Mouse (Mus musculus) embryonic facial prominence, embryonic 10.5 days (tissue): ENCODE results near the gene Arl5c. TPM values are rescaled to one million over a fixed set of nuclear protein-coding genes. Genes with fewer than 3 reads are reported as not detected.

Experiments
- DNase-seq: peaks from one replicate; pipeline ENCODE4 v3.0.0-alpha.2; 2017; ENCODE audit warnings: low spot score
- H3K27ac ChIP-seq: fragments of 300-500 bp; sonication (generic); replicated peaks from 2 replicates; pipeline ENCODE4 v1.5.1; 2016; ENCODE audit warnings: mild to moderate bottlenecking
- H3K27me3 ChIP-seq: fragments of 300-500 bp; sonication (generic); replicated peaks from 2 replicates; pipeline ENCODE4 v1.6.1; 2016; ENCODE audit warnings: low read depth, mild to moderate bottlenecking; ENCODE audit not compliant: poor library complexity, severe bottlenecking
- H3K36me3 ChIP-seq: fragments of 300-500 bp; sonication (generic); replicated peaks from 2 replicates; pipeline ENCODE4 v1.6.1; 2016; ENCODE audit warnings: mild to moderate bottlenecking, moderate library complexity
- H3K4me1 ChIP-seq: fragments of 300-500 bp; sonication (generic); 2 replicates; pipeline ENCODE4 v1.6.1; 2016
- H3K4me3 ChIP-seq: fragments of 300-500 bp; sonication (generic); 2 replicates; pipeline ENCODE4 v1.5.1; 2016; ENCODE audit warnings: mild to moderate bottlenecking, moderate library complexity
- H3K9me3 ChIP-seq: fragments of 300-500 bp; sonication (generic); 2 replicates; pipeline ENCODE4 v1.6.1; 2016; ENCODE audit warnings: mild to moderate bottlenecking
- WGBS: fragments of 180-500 bp; shearing (Covaris S2); methylation state at CpG from one replicate; pipeline ENCODE4 v1.1.7; 2016; 5-methylcytosine and 5-hydroxymethylcytosine counted together
- polyA plus RNA-seq: library from polyadenylated mRNA; unstranded; fragments of >200 nt; fragmentation: Nextera tagmentation; extraction: Ambion mirVana; gene quantifications from 2 replicates; pipeline ENCODE4 v1.2.1, GENCODE M21; 2016

The Arl5c gene
- 15.6 and 19.2 TPM in 2 replicates for polyA plus RNA-seq

DNA sequence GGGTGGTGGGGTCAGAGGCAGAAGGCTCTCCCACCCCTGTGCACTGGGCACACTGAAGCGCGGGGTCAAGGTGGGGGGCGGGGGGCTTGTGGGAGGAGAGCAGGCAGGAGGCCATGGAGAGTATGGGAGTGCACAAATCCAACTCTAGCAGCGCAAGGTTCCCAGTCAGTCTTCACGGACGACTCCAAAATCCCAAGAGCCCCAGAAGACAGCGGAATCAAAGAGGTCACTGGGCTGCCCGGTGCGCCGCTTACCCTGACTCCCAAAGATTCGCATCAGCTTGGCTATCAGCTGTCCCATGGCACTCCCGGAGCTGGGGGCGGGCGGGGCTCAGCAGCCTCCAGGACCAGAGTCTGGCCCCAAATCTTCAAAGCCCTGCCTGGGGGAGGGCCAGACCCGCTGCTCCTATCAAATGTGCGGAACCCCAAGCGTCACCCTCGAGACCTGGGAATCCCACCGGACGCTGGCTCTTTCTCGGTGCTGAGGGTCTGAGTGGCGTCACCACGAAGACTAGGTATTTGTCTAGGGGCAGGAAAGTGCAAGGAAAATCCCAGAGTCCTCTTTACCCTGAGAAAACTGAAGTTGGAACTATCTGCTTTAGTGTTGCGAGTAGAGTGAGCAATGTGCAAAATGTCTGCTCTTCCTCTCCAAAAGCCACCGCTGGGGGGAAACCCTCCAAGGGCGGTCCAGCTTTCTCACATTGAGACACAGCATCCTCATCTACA is at the start of gene Arl5c:
TSS of gene Arl5c (minus strand) at position 618 of the 725 bp plus-strand sequence.
- peak within 1 kb of the TSS; percentile 22; the same call in 1 of the 2 replicates for H3K27ac ChIP-seq
- under 1% methylated on average over 26 of the region's 26 CpGs for WGBS
- H3K27me3 ChIP-seq, result peaks cover 66% of the 10 kb centered on the region

GRCm38 (mm10) chr11:98045596-98045995 is 49.6 kb upstream of the Arl5c start:
- no peaks in the 10 kb centered on the region for H3K9me3 ChIP-seq
- no peaks in the 10 kb centered on the region for H3K36me3 ChIP-seq
- no peak for DNase-seq
- no peak overlapping the region for H3K27ac ChIP-seq
- peaks cover 45% of the 10 kb centered on the region for H3K27me3 ChIP-seq
- WGBS, result 62% methylated on average over 4 of the region's 4 CpGs
- peaks cover 6% of the 10 kb centered on the region for H3K4me1 ChIP-seq
- H3K4me3 ChIP-seq, result no peak overlapping the region

More for the DNA sequence above, at the start of gene Arl5c:
- peaks cover 31% of the 10 kb centered on the region for H3K4me1 ChIP-seq
- DNase-seq, result peak; percentile 66
- peak within 1 kb of the TSS; percentile 61 for H3K4me3 ChIP-seq
- H3K9me3 ChIP-seq, result no peaks in the 10 kb centered on the region
- H3K36me3 ChIP-seq, result no peaks in the 10 kb centered on the region

DNA sequence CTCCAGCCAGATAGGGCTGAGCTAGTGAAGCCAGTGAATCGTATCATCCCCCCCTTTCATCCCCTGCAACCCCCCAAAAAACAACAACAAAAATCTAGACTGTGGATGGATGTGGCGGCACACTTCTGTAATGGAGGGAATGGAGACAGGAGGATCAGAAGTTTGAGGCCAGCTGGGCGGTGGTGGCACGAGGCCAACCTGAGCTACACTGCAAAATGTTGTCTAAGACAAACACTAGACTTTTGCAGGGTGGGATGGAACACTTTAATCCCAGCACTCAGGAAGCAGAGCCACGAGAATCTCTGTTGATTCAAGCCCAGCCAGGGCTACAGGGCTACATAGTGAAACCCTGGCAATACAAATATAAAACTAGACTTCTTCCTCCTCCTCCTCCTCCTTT is 48.1 kb upstream of the Arl5c start:
- Histone ChIP-seq H3K4me1 (peaks cover 6% of the 10 kb centered on the region), H3K27me3 (peaks cover 37% of the 10 kb centered on the region), H3K4me3 (no peak overlapping the region), H3K27ac (no peak overlapping the region), H3K9me3 (no peaks in the 10 kb centered on the region), H3K36me3 (no peaks in the 10 kb centered on the region)
- DNase-seq, result no peak
- 83% methylated on average over 5 of the region's 5 CpGs for WGBS

DNA sequence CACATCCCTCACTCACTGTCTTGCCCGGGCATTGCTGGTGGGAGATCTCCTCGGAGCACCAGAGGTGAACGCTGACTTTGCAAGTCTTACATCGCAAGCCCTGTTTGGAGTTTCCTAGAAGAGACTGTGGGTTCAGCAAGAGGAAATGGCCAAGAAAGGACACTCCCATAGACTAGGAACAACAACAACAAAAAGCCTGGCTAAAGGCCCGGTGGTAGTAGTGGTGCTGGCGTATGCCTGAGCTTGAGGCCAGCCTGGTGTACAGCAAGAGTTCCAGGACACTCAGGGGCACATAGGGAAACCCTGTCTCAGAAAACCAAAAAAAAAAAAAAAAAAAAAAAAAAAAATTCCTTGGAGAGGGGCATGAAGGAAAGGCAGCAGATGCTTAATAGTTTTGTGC is 46.8 kb upstream of the Arl5c start:
- H3K9me3 ChIP-seq, result no peaks in the 10 kb centered on the region
- H3K36me3 ChIP-seq, result no peaks in the 10 kb centered on the region
- 83% methylated on average over 6 of the region's 6 CpGs for WGBS
- H3K4me1 ChIP-seq, result peaks cover 11% of the 10 kb centered on the region
- H3K27ac ChIP-seq, result no peak overlapping the region
- H3K27me3 ChIP-seq, result peaks cover 30% of the 10 kb centered on the region
- no peak for DNase-seq
- no peak overlapping the region for H3K4me3 ChIP-seq

- H3K4me1 ChIP-seq, result peaks cover 20% of the 10 kb centered on the region
- WGBS, result 65% methylated on average over 8 of the region's 8 CpGs
- H3K36me3 ChIP-seq, result no peaks in the 10 kb centered on the region
- no peak overlapping the region; the same call in 1 of the 2 replicates for H3K27ac ChIP-seq
- no peak overlapping the region for H3K4me3 ChIP-seq
- peaks cover 42% of the 10 kb centered on the region for H3K27me3 ChIP-seq
- no peak for DNase-seq
- H3K9me3 ChIP-seq, result no peaks in the 10 kb centered on the region
These were observed 45.0 kb upstream of the Arl5c start for GRCm38 (mm10) chr11:98040975-98041374.

DNA sequence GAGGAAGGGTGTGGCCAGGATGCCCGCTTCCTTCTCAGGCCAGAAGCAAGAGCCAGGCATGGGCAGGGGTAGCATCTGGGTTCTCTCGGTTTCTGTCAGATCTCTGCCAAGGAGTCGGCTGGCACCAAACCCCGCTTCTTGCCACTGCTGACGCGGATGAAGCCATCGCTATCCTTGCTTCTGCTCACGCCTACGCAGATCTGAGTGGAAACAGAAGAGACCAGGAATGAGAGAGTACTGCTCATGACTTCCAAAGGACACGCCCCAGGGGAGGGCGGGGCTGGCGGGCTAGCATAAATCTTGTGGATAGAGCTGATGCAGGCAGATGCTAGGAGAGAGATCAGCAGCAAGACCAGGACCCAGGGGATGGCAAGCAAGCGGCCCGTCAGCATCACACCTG is 41.9 kb upstream of the Arl5c start:
- no peak overlapping the region for H3K4me3 ChIP-seq
- no peaks in the 10 kb centered on the region for H3K36me3 ChIP-seq
- DNase-seq, result no peak
- 56% methylated on average over 14 of the region's 14 CpGs for WGBS
- H3K27me3 ChIP-seq, result peaks cover 49% of the 10 kb centered on the region
- H3K27ac ChIP-seq, result no peak overlapping the region
- H3K9me3 ChIP-seq, result no peaks in the 10 kb centered on the region
- peaks cover 37% of the 10 kb centered on the region for H3K4me1 ChIP-seq

- peaks cover 49% of the 10 kb centered on the region for H3K27me3 ChIP-seq
- H3K27ac ChIP-seq, result peak overlapping the region; percentile 48
- H3K4me3 ChIP-seq, result peak overlapping the region; percentile 56
- peaks cover 15% of the 10 kb centered on the region for H3K36me3 ChIP-seq
- DNase-seq, result peak; percentile 76
- under 1% methylated on average over 27 of the region's 27 CpGs for WGBS
- H3K9me3 ChIP-seq, result no peaks in the 10 kb centered on the region
- peaks cover 34% of the 10 kb centered on the region for H3K4me1 ChIP-seq
These were observed 40.0 kb upstream of the Arl5c start for GRCm38 (mm10) chr11:98035977-98036377.

- H3K9me3 ChIP-seq, result no peaks in the 10 kb centered on the region
- WGBS, result 25% methylated on average over 4 of the region's 4 CpGs
- 0 out of 2 replicates have a peak overlapping the region, but pooled peaks have one; percentile 4 for H3K27ac ChIP-seq
- no peak for DNase-seq
- H3K4me1 ChIP-seq, result peaks cover 31% of the 10 kb centered on the region
- H3K36me3 ChIP-seq, result peaks cover 27% of the 10 kb centered on the region
- peaks cover 47% of the 10 kb centered on the region for H3K27me3 ChIP-seq
- H3K4me3 ChIP-seq, result no peak overlapping the region; the same call in 1 of the 2 replicates
These were observed 38.9 kb upstream of the Arl5c start for GRCm38 (mm10) chr11:98034840-98035239.

DNA sequence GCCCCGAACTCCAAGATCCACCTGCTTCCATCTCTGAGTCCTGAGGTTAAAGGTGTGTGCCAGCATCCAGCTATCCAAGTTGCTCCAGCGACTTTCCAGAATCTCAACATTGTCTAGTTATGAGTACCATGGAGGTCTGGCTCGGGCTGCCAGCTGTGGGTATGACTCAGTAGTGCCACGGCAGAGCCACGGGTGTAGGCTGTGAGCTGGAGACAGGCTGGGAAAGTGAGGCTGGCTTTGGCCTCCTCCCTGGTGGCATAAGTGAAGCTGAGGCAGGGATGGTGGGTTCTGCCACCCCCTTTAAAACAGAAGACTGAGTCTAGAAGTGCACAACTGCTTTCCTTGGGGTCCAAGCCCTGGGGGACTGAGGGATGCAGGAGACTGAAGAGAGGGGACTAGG is 38.1 kb upstream of the Arl5c start:
- Histone ChIP-seq H3K4me1 (peaks cover 31% of the 10 kb centered on the region), H3K27ac (0 out of 2 replicates have a peak overlapping the region, but pooled peaks have one; percentile 35), H3K4me3 (no peak overlapping the region), H3K27me3 (peaks cover 41% of the 10 kb centered on the region), H3K9me3 (no peaks in the 10 kb centered on the region), H3K36me3 (peaks cover 34% of the 10 kb centered on the region)
- DNase-seq, result no peak
- WGBS, result 89% methylated on average over 5 of the region's 5 CpGs

GRCm38 (mm10) chr11:98031443-98031770 is 35.4 kb upstream of the Arl5c start:
- DNase-seq, result peak; percentile 84
- WGBS, result 13% methylated on average over 5 of the region's 5 CpGs
- Histone ChIP-seq H3K4me3 (0 out of 2 replicates have a peak overlapping the region, but pooled peaks have one; percentile 18), H3K4me1 (peaks cover 32% of the 10 kb centered on the region), H3K9me3 (no peaks in the 10 kb centered on the region), H3K27ac (no peak overlapping the region; the same call in 1 of the 2 replicates), H3K27me3 (peaks cover 22% of the 10 kb centered on the region), H3K36me3 (peaks cover 46% of the 10 kb centered on the region)

- peaks cover 32% of the 10 kb centered on the region for H3K4me1 ChIP-seq
- peaks cover 16% of the 10 kb centered on the region for H3K27me3 ChIP-seq
- no peaks in the 10 kb centered on the region for H3K9me3 ChIP-seq
- peaks cover 46% of the 10 kb centered on the region for H3K36me3 ChIP-seq
- no peak for DNase-seq
- H3K27ac ChIP-seq, result no peak overlapping the region; the same call in 1 of the 2 replicates
- 0 out of 2 replicates have a peak overlapping the region, but pooled peaks have one; percentile 18 for H3K4me3 ChIP-seq
- 56% methylated on average over 5 of the region's 5 CpGs for WGBS
These were observed 34.9 kb upstream of the Arl5c start for GRCm38 (mm10) chr11:98030701-98031442.

GRCm38 (mm10) chr11:98027785-98028184 is 31.8 kb upstream of the Arl5c start:
- Histone ChIP-seq H3K9me3 (no peaks in the 10 kb centered on the region), H3K27me3 (no peaks in the 10 kb centered on the region), H3K4me1 (peaks cover 29% of the 10 kb centered on the region), H3K36me3 (peaks cover 46% of the 10 kb centered on the region), H3K4me3 (peak overlapping the region; percentile 100), H3K27ac (peak overlapping the region; percentile 99)
- 21% methylated on average over 7 of the region's 7 CpGs for WGBS
- no peak for DNase-seq
